Comparison of ENCODE assay signal across 12 mouse cellular contexts in genomic region chrX:8272000-8272399, GRCm38 (mm10). TPM values are rescaled to one million over a fixed set of nuclear protein-coding genes. Genes with fewer than 3 reads are reported as not detected.
DNase-seq lines count a peak whose midpoint lies in the region; ATAC-seq and TF ChIP-seq lines count a peak whose summit lies in the region.
"Had no signal": no experiment of that assay in that cellular context is flagged by ENCODE, and none has a peak within 500 bp of the region (broad histone marks: within the 10 kb centered on the region; RNA-seq: fewer than 3 reads in every experiment).

No protein-coding gene starts in this region.

- TF ChIP-seq CTCF in thymus, adult 2 months (IDR thresholded peaks at IDR 0.05; ENCODE audit: borderline replicate concordance, control insufficient read depth, extremely low read depth, insufficient read depth, low read length, poor library complexity): no peak

- no peaks in the 10 kb centered on the region for H3K4me1 ChIP-seq in kidney, embryonic 14.5 days (ENCODE audit: control insufficient read depth, insufficient read depth, low read length)
- H3K4me1 ChIP-seq in hindbrain, embryonic 14.5 days (replicated peaks; ENCODE audit: control insufficient read depth, insufficient read depth, low read length): no peaks in the 10 kb centered on the region
- no peaks in the 10 kb centered on the region for H3K4me1 ChIP-seq in midbrain, embryonic 13.5 days (replicated peaks)
- H3K4me1 ChIP-seq in thymus, adult 2 months (replicated peaks; ENCODE audit: control insufficient read depth, insufficient read depth, low read length): no peaks in the 10 kb centered on the region
- H3K4me1 ChIP-seq: midbrain, embryonic 12.5 days had no signal

- H3K9ac ChIP-seq in kidney, embryonic 14.5 days (ENCODE audit: low read depth, low read length): no peak overlapping the region
- H3K9ac ChIP-seq in hindbrain, embryonic 14.5 days: no peak overlapping the region
- H3K9ac ChIP-seq in midbrain, embryonic 13.5 days (replicated peaks): no peak overlapping the region
- H3K9ac ChIP-seq: midbrain, embryonic 12.5 days had no signal

- H3K27me3 ChIP-seq in kidney, embryonic 14.5 days (ENCODE audit: control insufficient read depth, insufficient read depth, low read length): no peaks in the 10 kb centered on the region
- H3K27me3 ChIP-seq in hindbrain, embryonic 14.5 days (ENCODE audit: control insufficient read depth, insufficient read depth, low read length): 0 out of 2 replicates have a peak, but pooled peaks cover 3% of the 10 kb centered on the region
- H3K27me3 ChIP-seq in midbrain, embryonic 13.5 days: peaks cover 8% of the 10 kb centered on the region; the same call in 1 of the 2 replicates
- no peaks in the 10 kb centered on the region; the same call in 1 of the 2 replicates for H3K27me3 ChIP-seq in thymus, adult 2 months (ENCODE audit: control insufficient read depth, insufficient read depth, low read length)

- WGBS in kidney, embryonic 14.5 days: 37% methylated on average over 10 of the region's 10 CpGs
- 28% methylated on average over 10 of the region's 10 CpGs for WGBS in hindbrain, embryonic 14.5 days
- 32% methylated on average over 10 of the region's 10 CpGs for WGBS in midbrain, embryonic 13.5 days
- WGBS in thymus, adult 2 months: 7% methylated on average over 10 of the region's 10 CpGs

- intact Hi-C loops in gastrocnemius, postnatal 36 days (cut with DNase I): no loop called here

- no peak for ATAC-seq in kidney, embryonic 14.5 days (ENCODE audit: low FRiP score, low TSS enrichment)
- ATAC-seq in hindbrain, embryonic 14.5 days (ENCODE audit: low FRiP score): no peak
- ATAC-seq in midbrain, embryonic 13.5 days: no peak

- H3K27ac ChIP-seq in kidney, embryonic 14.5 days (ENCODE audit: low read depth, low read length): no peak overlapping the region
- no peak overlapping the region for H3K27ac ChIP-seq in hindbrain, embryonic 14.5 days
- no peak overlapping the region for H3K27ac ChIP-seq in midbrain, embryonic 13.5 days
- no peak overlapping the region for H3K27ac ChIP-seq in thymus, adult 2 months (ENCODE audit: control insufficient read depth, insufficient read depth, low read length)
- H3K27ac ChIP-seq: midbrain, embryonic 12.5 days had no signal

- H3K4me3 ChIP-seq in kidney, embryonic 14.5 days (ENCODE audit: low read length): peak overlapping the region; percentile 7; the same call in 1 of the 2 replicates
- no peak overlapping the region for H3K4me3 ChIP-seq in hindbrain, embryonic 14.5 days (replicated peaks; ENCODE audit: low read length)
- no peak overlapping the region for H3K4me3 ChIP-seq in midbrain, embryonic 13.5 days (replicated peaks)
- H3K4me3 ChIP-seq in thymus, adult 2 months (ENCODE audit: control insufficient read depth, insufficient read depth, low read length): no peak overlapping the region
- H3K4me3 ChIP-seq: midbrain, embryonic 12.5 days had no signal

- no peak for TF ChIP-seq POLR2A in thymus, adult 2 months (IDR thresholded peaks at IDR 0.05; ENCODE audit: control insufficient read depth, extremely low read depth, insufficient read depth, low read length, poor library complexity)

- no peaks in the 10 kb centered on the region for H3K9me3 ChIP-seq in kidney, embryonic 14.5 days (ENCODE audit: control insufficient read depth, low read length)
- H3K9me3 ChIP-seq in hindbrain, embryonic 14.5 days (ENCODE audit: control insufficient read depth, low read length): no peaks in the 10 kb centered on the region
- no peaks in the 10 kb centered on the region for H3K9me3 ChIP-seq in midbrain, embryonic 13.5 days
- H3K9me3 ChIP-seq: midbrain, embryonic 12.5 days had no signal

- DNase-seq in kidney, postnatal 25 days: no peak
- DNase-seq in c-Kit-positive CD71-positive TER-119-positive erythroid progenitor cells, embryonic 14.5 days (ENCODE audit: low spot score): peak; percentile 71
- DNase-seq in hindbrain, embryonic 14.5 days (ENCODE audit: low spot score): no peak
- DNase-seq in gastrocnemius, postnatal 36 days: no peak
- DNase-seq in adrenal gland, adult 18-20 months (ENCODE audit: low spot score in 2 of 2): no peak
- DNase-seq in thymus, adult 2 months: no peak
- DNase-seq: kidney, postnatal 4 days had no signal

- no peaks in the 10 kb centered on the region for H3K36me3 ChIP-seq in kidney, embryonic 14.5 days (ENCODE audit: control insufficient read depth, insufficient read depth, low read length)
- H3K36me3 ChIP-seq in hindbrain, embryonic 14.5 days (replicated peaks; ENCODE audit: control insufficient read depth, insufficient read depth): no peaks in the 10 kb centered on the region
- no peaks in the 10 kb centered on the region for H3K36me3 ChIP-seq in midbrain, embryonic 13.5 days
- H3K36me3 ChIP-seq in thymus, adult 2 months (ENCODE audit: control insufficient read depth, insufficient read depth, low read length): no peaks in the 10 kb centered on the region
- H3K36me3 ChIP-seq: midbrain, embryonic 12.5 days had no signal

- H3K4me2 ChIP-seq in kidney, embryonic 14.5 days (replicated peaks; ENCODE audit: low read depth, low read length): peak overlapping the region; percentile 15; the same call in 1 of the 2 replicates
- H3K4me2 ChIP-seq in hindbrain, embryonic 14.5 days (replicated peaks): peak overlapping the region; percentile 10; the same call in 1 of the 2 replicates
- H3K4me2 ChIP-seq in midbrain, embryonic 13.5 days (replicated peaks): peak overlapping the region; percentile 25

RNA-seq across cellular contexts. Expression of gene Slc38a5, which starts 1.1 kb away (rescaled TPM):
- polyA plus RNA-seq in kidney, embryonic 14.5 days (2014; fragmentation: Nextera tagmentation; extraction: Ambion mirVana): 1.3 and 2.5 TPM in 2 replicates
- polyA plus RNA-seq in hindbrain, embryonic 14.5 days (2014; fragmentation: Nextera tagmentation; extraction: Ambion mirVana): 47.4 and 51.5 TPM in 2 replicates
- polyA plus RNA-seq in midbrain, embryonic 13.5 days (2015; fragmentation: Nextera tagmentation; extraction: Ambion mirVana): 24.8 and 25.5 TPM in 2 replicates
- not detected for total RNA-seq in gastrocnemius, postnatal 36 days (2021)
- under 1 TPM in 1 of 2 experiments, not detected in 1; 0.32 TPM for total RNA-seq in adrenal gland, adult 18-20 months (2021)
- polyA plus RNA-seq in thymus, adult 2 months (2012; rRNA removed): 0.27 and 0.36 TPM in 2 replicates

RNA-seq across cellular contexts. Expression of gene Ftsj1, which starts 19.8 kb away (rescaled TPM):
- polyA plus RNA-seq in kidney, embryonic 14.5 days (2014; fragmentation: Nextera tagmentation; extraction: Ambion mirVana): 35.6 and 42.0 TPM in 2 replicates
- 49.5 and 51.0 TPM in 2 replicates for polyA plus RNA-seq in hindbrain, embryonic 14.5 days (2014; fragmentation: Nextera tagmentation; extraction: Ambion mirVana)
- 47.3 and 50.8 TPM in 2 replicates for polyA plus RNA-seq in midbrain, embryonic 13.5 days (2015; fragmentation: Nextera tagmentation; extraction: Ambion mirVana)
- total RNA-seq in gastrocnemius, postnatal 36 days (2021): 10 to 100 TPM; 14.1 to 14.4 TPM
- 10 to 100 TPM; 22.9 to 26.6 TPM for total RNA-seq in adrenal gland, adult 18-20 months (2021)
- polyA plus RNA-seq in thymus, adult 2 months (2012; rRNA removed): 50.2 and 50.9 TPM in 2 replicates

RNA-seq across cellular contexts. Expression of gene Ssxb10, which starts 55.2 kb away (rescaled TPM):
- not detected in 2 replicates for polyA plus RNA-seq in kidney, embryonic 14.5 days (2014; fragmentation: Nextera tagmentation; extraction: Ambion mirVana)
- polyA plus RNA-seq in hindbrain, embryonic 14.5 days (2014; fragmentation: Nextera tagmentation; extraction: Ambion mirVana): not detected in 2 replicates
- polyA plus RNA-seq in midbrain, embryonic 13.5 days (2015; fragmentation: Nextera tagmentation; extraction: Ambion mirVana): not detected in 2 replicates
- not detected for total RNA-seq in gastrocnemius, postnatal 36 days (2021)
- not detected for total RNA-seq in adrenal gland, adult 18-20 months (2021)
- polyA plus RNA-seq in thymus, adult 2 months (2012; rRNA removed): not detected in 2 replicates
- total RNA-seq: adrenal gland, postnatal 4 days had no signal
- polyA plus RNA-seq: midbrain, embryonic 12.5 days; small intestine, adult 2 months had no signal
